Mouse (Mus musculus) T-helper 17 cell (primary cell): ENCODE results near the gene Rhbdf2.

ENCODE experiments used
- in situ Hi-C, 2 experiments: fragments of 300-600 bp; cut with MboI, MseI; formaldehyde crosslinking; loops; 1 replicate in 1 of 2; 2 replicates in 1 of 2; pipeline ENCODE4 v1.15.1; 2025; ENCODE audit warnings: high pct_unique_total_duplicates in 2 of 2

The Rhbdf2 gene

GRCm38 (mm10) chr11:116659027-116659621 lies 32.3 kb upstream of the Rhbdf2 start:
- in situ Hi-C loops: no loop called here

GRCm38 (mm10) chr11:116658238-116658637 lies 31.4 kb upstream of the Rhbdf2 start:
- in situ Hi-C loops: no loop called here

- in situ Hi-C loops: no loop called here
Observed at GRCm38 (mm10) chr11:116657311-116658223, 30.7 kb upstream of the Rhbdf2 start.

- in situ Hi-C loops: no loop called here
Observed at GRCm38 (mm10) chr11:116656348-116657191, 29.8 kb upstream of the Rhbdf2 start.

GRCm38 (mm10) chr11:116654255-116654821 lies 27.5 kb upstream of the Rhbdf2 start, which contains the start of gene Cygb:
TSS of gene Cygb (minus strand) at chr11:116654313.
- in situ Hi-C loops: no loop called here

GRCm38 (mm10) chr11:116653709-116654221 lies 26.9 kb upstream of the Rhbdf2 start:
- in situ Hi-C loops: no loop called here

GRCm38 (mm10) chr11:116653234-116653633 lies 26.4 kb upstream of the Rhbdf2 start, which contains the start of gene Prcd:
TSS of gene Prcd (plus strand) at chr11:116653534.
- in situ Hi-C loops: no loop called here

- in situ Hi-C loops: no loop called here
Observed at GRCm38 (mm10) chr11:116652330-116653098, 25.7 kb upstream of the Rhbdf2 start.

GRCm38 (mm10) chr11:116651339-116651738 lies 24.5 kb upstream of the Rhbdf2 start:
- in situ Hi-C loops: no loop called here

GRCm38 (mm10) chr11:116650811-116651210 lies 24.0 kb upstream of the Rhbdf2 start:
- in situ Hi-C loops: no loop called here

GRCm38 (mm10) chr11:116649711-116650337 lies 23.0 kb upstream of the Rhbdf2 start:
- in situ Hi-C loops: loop anchor here (5.0 kb wide), 2 partner anchors 152 to 157 kb away; no protein-coding TSS in a partner anchor

GRCm38 (mm10) chr11:116648976-116649375 lies 22.2 kb upstream of the Rhbdf2 start:
- in situ Hi-C loops: loop anchor here (5.0 kb wide), 2 partner anchors 153 to 158 kb away; no protein-coding TSS in a partner anchor

- in situ Hi-C loops: loop anchor here (5.0 kb wide), 2 partner anchors 154 to 159 kb away; no protein-coding TSS in a partner anchor
Observed at GRCm38 (mm10) chr11:116648213-116648921, 21.5 kb upstream of the Rhbdf2 start.

- in situ Hi-C loops: loop anchor here (5.0 kb wide), 2 partner anchors 155 to 160 kb away; no protein-coding TSS in a partner anchor
Observed at GRCm38 (mm10) chr11:116647340-116647991, 20.6 kb upstream of the Rhbdf2 start.

- in situ Hi-C loops: loop anchor here (5.0 kb wide), 2 partner anchors 156 to 161 kb away; no protein-coding TSS in a partner anchor
Observed at GRCm38 (mm10) chr11:116646771-116647170, 20.0 kb upstream of the Rhbdf2 start.

- in situ Hi-C loops: loop anchor here (5.0 kb wide), 2 partner anchors 156 to 161 kb away; no protein-coding TSS in a partner anchor
Observed at GRCm38 (mm10) chr11:116646136-116646535, 19.3 kb upstream of the Rhbdf2 start.

GRCm38 (mm10) chr11:116645446-116646110 lies 18.8 kb upstream of the Rhbdf2 start:
- in situ Hi-C loops: loop anchor here (5.0 kb wide), 2 partner anchors 157 to 162 kb away; no protein-coding TSS in a partner anchor
